Mouse (Mus musculus) gastrocnemius, postnatal 4 days (tissue): Measurements from ENCODE around the gene Palmd. TPM values are rescaled to one million over a fixed set of nuclear protein-coding genes. Genes with fewer than 3 reads are reported as not detected.

Experiments
- DNase-seq, 2 experiments: peaks; one replicate each; pipeline ENCODE4 v3.0.0; 2021 to 2022; ENCODE audit warnings: low spot score in 2 of 2, mixed read lengths in 2 of 2
- total RNA-seq, 2 experiments: library from RNA; stranded (reverse); gene quantifications; 2 replicates each; pipeline ENCODE4 v1.2.3; 2021

Palmd gene
- total RNA-seq, 2 experiments from 2014 or later: 41.5 to 49.7 TPM

GRCm38 (mm10) chr3:116905898-116906297, 62.9 kb downstream of the Palmd start:
- DNase-seq: peak; percentile 20 to 36

DNA sequence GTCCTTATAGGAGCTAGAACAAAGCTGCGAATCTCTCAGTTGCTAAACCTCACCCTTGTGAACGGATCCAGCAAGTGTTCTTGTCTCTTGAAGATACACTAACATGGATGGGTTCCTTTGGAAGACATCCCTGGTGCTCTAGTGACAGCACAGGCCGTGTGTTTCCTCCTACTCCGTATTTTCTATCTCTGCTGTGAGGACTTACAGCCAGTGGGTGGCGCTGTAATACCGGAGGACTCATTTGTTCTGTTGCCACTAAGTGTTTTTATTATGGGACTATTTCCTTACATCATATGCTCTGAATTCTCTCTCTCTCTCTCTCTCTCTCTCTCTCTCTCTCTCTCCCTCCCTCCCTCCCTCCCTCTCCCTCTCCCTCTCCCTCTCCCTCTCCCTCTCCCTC, 64.6 kb downstream of the Palmd start:
- DNase-seq: peak; percentile 46 to 65

DNA sequence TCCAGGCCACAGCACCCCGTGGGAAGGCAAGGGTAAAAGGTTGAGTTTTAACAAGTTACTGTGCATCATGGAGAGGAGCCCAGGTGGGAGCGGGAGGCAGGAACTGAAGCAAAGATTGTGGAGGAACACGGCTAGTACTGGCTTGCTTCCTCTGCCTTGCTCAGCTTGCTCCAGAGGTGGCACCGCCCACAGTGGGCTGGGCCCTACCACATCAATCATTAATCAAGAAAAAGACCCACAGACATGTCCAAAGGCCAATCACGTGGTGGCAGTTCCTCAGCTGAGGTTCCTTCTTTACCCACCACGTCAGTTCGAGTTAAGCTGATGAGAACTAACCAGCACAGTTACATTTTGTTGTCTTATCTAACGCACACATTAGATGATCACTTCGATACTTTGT, 75.9 kb downstream of the Palmd start:
- no peak for DNase-seq

DNA sequence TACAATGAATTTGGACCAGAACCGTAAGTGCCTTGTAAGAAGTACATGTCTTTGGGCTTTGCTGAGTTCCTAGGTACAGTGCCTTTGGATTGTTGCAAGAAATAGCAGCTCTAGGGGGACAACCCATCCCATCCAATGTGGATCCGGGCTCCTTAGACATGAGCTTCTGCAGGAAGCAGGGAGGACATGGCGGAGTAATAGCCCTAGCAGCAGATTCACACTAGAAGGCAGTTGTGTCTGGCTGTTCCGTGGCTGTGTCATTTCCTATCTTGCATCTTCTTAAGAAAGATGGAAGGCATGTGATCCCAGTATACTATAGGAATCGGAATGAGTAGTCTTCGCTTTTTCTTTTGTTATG, 76.6 kb downstream of the Palmd start:
- DNase-seq: no peak

DNA sequence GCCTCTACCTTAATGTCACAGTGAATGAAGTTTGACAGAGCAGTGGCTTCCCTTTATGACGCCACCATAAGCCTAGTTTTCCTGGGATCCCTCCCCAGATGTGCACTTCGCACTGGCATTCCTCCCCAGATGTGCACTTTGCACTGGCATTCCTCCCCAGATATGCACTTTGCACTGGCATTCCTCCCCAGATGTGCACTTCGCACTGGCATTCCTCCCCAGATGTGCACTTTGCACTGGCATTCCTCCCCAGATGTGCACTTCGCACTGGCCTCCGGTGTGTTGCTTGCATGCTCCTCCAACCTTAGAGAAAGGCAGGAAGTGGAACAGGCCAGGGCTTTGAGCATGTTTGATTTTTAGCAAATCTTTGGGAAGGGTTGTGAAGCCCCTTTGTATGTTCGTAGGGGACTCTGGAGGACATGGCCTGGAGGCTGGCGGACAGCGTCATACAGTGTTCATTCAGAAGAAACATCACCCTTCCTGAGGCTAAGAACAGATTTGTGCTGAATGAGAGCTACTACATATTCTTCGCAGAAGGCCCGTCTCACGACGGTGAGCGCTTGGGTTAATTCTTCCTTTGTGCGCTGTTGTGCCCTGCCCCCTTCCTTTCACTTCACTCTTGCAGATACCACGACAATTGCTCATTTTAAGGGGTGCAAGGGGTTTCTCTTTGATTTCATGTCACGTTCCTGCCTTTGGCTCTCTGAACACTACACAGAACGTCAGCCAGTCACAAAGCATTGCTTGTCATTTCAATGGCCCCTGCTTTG, 77.2 kb downstream of the Palmd start:
- no peak for DNase-seq

DNA sequence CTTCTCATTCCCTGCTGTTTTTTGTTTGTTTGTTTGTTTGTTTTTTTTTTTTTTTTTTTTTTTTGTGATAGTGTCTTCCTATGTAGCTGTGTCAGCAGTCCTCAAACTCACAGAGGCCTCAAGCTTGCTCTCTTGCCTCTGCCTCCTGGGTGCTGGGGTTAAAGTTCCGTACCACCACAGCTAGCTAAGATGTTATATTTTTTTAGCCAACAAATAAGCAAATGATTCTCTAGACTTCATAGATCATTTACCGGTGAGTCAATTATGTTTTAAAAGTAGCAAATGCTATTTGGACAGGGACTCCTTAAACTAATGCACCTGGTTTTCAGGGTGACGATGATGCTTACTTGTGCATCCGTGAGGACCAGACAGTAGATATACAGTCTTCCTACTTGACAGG, 78.2 kb downstream of the Palmd start:
- no peak for DNase-seq

DNA sequence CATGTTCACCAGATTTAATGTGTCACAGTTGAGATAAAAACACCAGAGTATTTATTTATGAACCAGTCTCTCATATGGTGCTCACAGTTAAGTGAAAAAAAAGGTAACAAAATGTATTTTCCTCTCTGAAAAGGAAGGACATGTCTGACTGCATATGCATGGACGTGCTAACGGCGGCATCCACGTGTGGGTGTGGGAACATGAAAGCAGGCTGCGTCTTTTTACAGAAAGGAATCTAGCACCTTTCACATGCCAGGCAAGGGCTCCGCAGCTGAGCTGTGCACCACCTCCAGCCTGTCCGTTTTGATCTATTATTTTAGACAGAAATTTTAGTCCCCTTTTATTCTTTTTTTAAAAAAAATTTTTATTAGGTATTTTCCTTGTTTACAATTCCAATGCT, 79.4 kb downstream of the Palmd start:
- no peak for DNase-seq

GRCm38 (mm10) chr3:116884941-116885340, 83.8 kb downstream of the Palmd start:
- no peak for DNase-seq

- DNase-seq: no peak
These were observed 86.4 kb downstream of the Palmd start for GRCm38 (mm10) chr3:116882221-116882960.

- DNase-seq: no peak
These were observed 98.4 kb downstream of the Palmd start for GRCm38 (mm10) chr3:116870372-116870771.

Other genes with a start within 250 kb of the Palmd start
- gene Agl, start 160.8 kb downstream of the Palmd start, total RNA-seq: 100 to 1,000 TPM; 272 to 307 TPM
- 1 to 10 TPM; 1.3 to 1.5 TPM for gene Frrs1, start 109.5 kb downstream of the Palmd start, total RNA-seq
- gene 4930455H04Rik, start 720 bp downstream of the Palmd start, total RNA-seq: not detected